Mouse (Mus musculus) spleen, adult 2 months (tissue): ENCODE data around the gene Deup1. TPM values are rescaled to one million over a fixed set of nuclear protein-coding genes. Genes with fewer than 3 reads are reported as not detected.

Experiments used
- DNase-seq, 2 experiments: peaks; one replicate each; pipeline versions ENCODE4 v3.0.0 to v3.0.0-alpha.2; 2012 to 2021; ENCODE audit warnings: low spot score in 2 of 2, low read depth in 1 of 2
- H3K27ac ChIP-seq: fragments of 200-500 bp; 2 replicates; pipeline ENCODE4 v1.5.1; 2012; ENCODE audit warnings: low read length, inconsistent platforms; ENCODE audit not compliant: insufficient read depth
- H3K27me3 ChIP-seq: fragments of 200-500 bp; 2 replicates; pipeline ENCODE4 v1.6.1; 2012; ENCODE audit warnings: mild to moderate bottlenecking, moderate library complexity, low read length, inconsistent platforms; ENCODE audit not compliant: control insufficient read depth, insufficient read depth
- H3K36me3 ChIP-seq: fragments of 200-500 bp; 2 replicates; pipeline ENCODE4 v1.6.1; 2012; ENCODE audit warnings: mild to moderate bottlenecking, low read length, inconsistent platforms; ENCODE audit not compliant: control insufficient read depth, insufficient read depth
- H3K4me1 ChIP-seq: fragments of 200-500 bp; 2 replicates; pipeline ENCODE4 v1.6.1; 2011; ENCODE audit warnings: inconsistent platforms; ENCODE audit not compliant: control insufficient read depth, insufficient read depth, insufficient read length
- H3K4me3 ChIP-seq: fragments of 200-500 bp; 2 replicates; pipeline ENCODE4 v1.5.1; 2011; ENCODE audit warnings: mild to moderate bottlenecking, inconsistent platforms; ENCODE audit not compliant: insufficient read depth, insufficient read length; ENCODE audit errors: extremely low read depth
- CTCF ChIP-seq: fragments of 200-500 bp; IDR thresholded peaks from 2 replicates; pipeline ENCODE4 v1.5.1; 2011; ENCODE audit warnings: mild to moderate bottlenecking, inconsistent platforms; ENCODE audit not compliant: insufficient read depth, insufficient read length, insufficient replicate concordance; ENCODE audit errors: extremely low read depth
- POLR2A ChIP-seq: fragments of 200-500 bp; IDR thresholded peaks from 2 replicates; pipeline ENCODE4 v1.6.1; 2011; ENCODE audit warnings: low read depth, low read length, inconsistent platforms
- WGBS: fragments of 180-500 bp; shearing (Covaris S2); methylation state at CpG from one replicate; pipeline ENCODE4 v1.1.7; 2018; 5-methylcytosine and 5-hydroxymethylcytosine counted together
- polyA plus RNA-seq: library from polyadenylated mRNA; depleted of rRNA; stranded (reverse); fragments of >200 nt; gene quantifications from 2 replicates; pipeline ENCODE4 v1.2.3, GENCODE M21; 2012

The Deup1 gene
- polyA plus RNA-seq, 1 experiment = 0.15 TPM

GRCm38 (mm10) chr9:15616471-15616870 is 11.3 kb downstream of the Deup1 start:
- Histone ChIP-seq H3K4me3 (no peak overlapping the region), H3K27me3 (no peaks in the 10 kb centered on the region), H3K4me1 (no peaks in the 10 kb centered on the region), H3K36me3 (no peaks in the 10 kb centered on the region), H3K27ac (no peak overlapping the region)
- TF ChIP-seq CTCF = no peak
- DNase-seq = no peak
- WGBS = 86% methylated on average over 6 of the region's 6 CpGs

- whole genome bisulfite sequencing = 97% methylated on average over 5 of the region's 5 CpGs
- Histone ChIP-seq H3K36me3 (no peaks in the 10 kb centered on the region), H3K27me3 (no peaks in the 10 kb centered on the region), H3K4me3 (no peak overlapping the region), H3K27ac (no peak overlapping the region), H3K4me1 (no peaks in the 10 kb centered on the region)
- no peak for TF ChIP-seq CTCF
- no peak for TF ChIP-seq POLR2A
- no peak for DNase-seq
Observed at GRCm38 (mm10) chr9:15609280-15609930, 18.3 kb downstream of the Deup1 start.

GRCm38 (mm10) chr9:15607601-15608000 is 20.1 kb downstream of the Deup1 start:
- no peaks in the 10 kb centered on the region for H3K27me3 ChIP-seq
- TF ChIP-seq POLR2A (no peak), CTCF (no peak)
- no peak for DNase-seq
- H3K27ac ChIP-seq = no peak overlapping the region
- H3K36me3 ChIP-seq = no peaks in the 10 kb centered on the region
- no peaks in the 10 kb centered on the region for H3K4me1 ChIP-seq
- WGBS = 86% methylated on average over 2 of the region's 2 CpGs
- H3K4me3 ChIP-seq = no peak overlapping the region

GRCm38 (mm10) chr9:15603156-15603555 is 24.6 kb downstream of the Deup1 start:
- no peaks in the 10 kb centered on the region for H3K36me3 ChIP-seq
- TF ChIP-seq CTCF (no peak), POLR2A (no peak)
- 92% methylated on average over 8 of the region's 8 CpGs for WGBS

GRCm38 (mm10) chr9:15600859-15601540 is 26.7 kb downstream of the Deup1 start:
- WGBS = 69% methylated on average over 5 of the region's 5 CpGs
- Histone ChIP-seq H3K4me3 (no peak overlapping the region), H3K27me3 (no peaks in the 10 kb centered on the region), H3K27ac (no peak overlapping the region), H3K4me1 (no peaks in the 10 kb centered on the region), H3K36me3 (no peaks in the 10 kb centered on the region)
- no peak for TF ChIP-seq POLR2A
- TF ChIP-seq CTCF = no peak
- no peak for DNase-seq

More at GRCm38 (mm10) chr9:15603156-15603555, 24.6 kb downstream of the Deup1 start:
- H3K4me3 ChIP-seq = no peak overlapping the region
- no peak for DNase-seq
- no peaks in the 10 kb centered on the region for H3K27me3 ChIP-seq
- H3K27ac ChIP-seq = no peak overlapping the region
- H3K4me1 ChIP-seq = no peaks in the 10 kb centered on the region

- H3K36me3 ChIP-seq = no peaks in the 10 kb centered on the region
- DNase-seq = no peak
- H3K27ac ChIP-seq = no peak overlapping the region
- H3K4me3 ChIP-seq = no peak overlapping the region
- 40% methylated on average over 6 of the region's 6 CpGs for WGBS
- no peaks in the 10 kb centered on the region for H3K27me3 ChIP-seq
- no peaks in the 10 kb centered on the region for H3K4me1 ChIP-seq
- TF ChIP-seq POLR2A = no peak
- no peak for TF ChIP-seq CTCF
Observed at GRCm38 (mm10) chr9:15600156-15600858, 27.4 kb downstream of the Deup1 start.

- H3K27me3 ChIP-seq = no peaks in the 10 kb centered on the region
- H3K4me3 ChIP-seq = no peak overlapping the region
- no peak for TF ChIP-seq CTCF
- no peak for TF ChIP-seq POLR2A
- DNase-seq = no peak
- H3K27ac ChIP-seq = no peak overlapping the region
- H3K36me3 ChIP-seq = no peaks in the 10 kb centered on the region
- WGBS = 77% methylated on average over 4 of the region's 4 CpGs
- no peaks in the 10 kb centered on the region for H3K4me1 ChIP-seq
Observed at GRCm38 (mm10) chr9:15596598-15596997, 31.1 kb downstream of the Deup1 start.
